Mouse (Mus musculus): ENCODE measurements around the gene Neo1. TPM values are rescaled to one million over a fixed set of nuclear protein-coding genes. Genes with fewer than 3 reads are reported as not detected.

Gene Neo1
- polyA plus RNA-seq, 1 experiment from 2014 or later: 33.7 TPM

DNA sequence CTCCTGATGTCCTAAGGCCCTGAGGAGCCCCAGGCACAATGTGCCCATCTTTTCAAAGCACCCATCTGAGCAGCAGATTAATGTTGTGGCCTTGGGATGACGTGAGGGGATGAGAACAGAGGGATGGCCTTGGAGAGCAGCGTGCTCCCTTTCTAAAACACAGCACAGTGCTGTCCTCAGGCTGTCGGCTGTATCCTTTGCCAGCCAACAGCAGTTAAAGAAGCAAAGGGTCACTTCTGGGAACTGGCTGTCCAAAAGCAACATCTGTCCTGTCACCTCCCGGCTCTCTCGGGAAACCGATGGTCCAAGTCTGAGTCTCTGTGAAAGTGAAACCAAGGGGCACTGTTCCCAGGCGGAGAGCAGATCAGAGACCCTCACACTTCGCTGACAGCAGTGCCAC lies 20.0 kb upstream of the Neo1 start:
- ATAC-seq: no peak
- no peak overlapping the region for H3K4me2 ChIP-seq
- WGBS: 81% methylated on average over 8 of the region's 8 CpGs

DNA sequence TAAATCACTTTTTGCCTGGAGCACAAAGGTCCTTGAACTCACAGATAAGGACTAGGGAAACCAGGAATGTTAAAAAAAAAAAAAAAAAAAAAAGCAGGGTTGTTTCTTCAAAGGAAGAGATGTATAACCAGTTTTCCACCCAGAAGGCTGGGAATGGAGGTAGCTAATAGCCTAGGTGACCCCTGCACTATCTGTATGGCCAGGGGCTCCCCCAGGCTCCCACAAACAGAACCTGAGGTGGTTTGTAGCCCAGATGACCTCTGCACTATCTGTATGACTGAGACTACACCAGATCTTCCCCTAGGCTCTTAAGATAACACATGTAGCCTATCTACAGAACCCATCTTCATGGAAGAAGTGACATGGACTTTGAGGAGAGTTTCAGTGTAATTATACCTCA lies 5.6 kb upstream of the Neo1 start:
- Histone ChIP-seq H3K27me3 (no peaks in the 10 kb centered on the region), H3K4me3 (no peak overlapping the region), H3K27ac (no peak overlapping the region), H3K36me3 (ENCODE audit: poor library complexity, severe bottlenecking) (no peaks in the 10 kb centered on the region), H3K4me1 (no peaks in the 10 kb centered on the region), H3K4me2 (no peak overlapping the region), H3K9ac (no peak overlapping the region), H3K9me3 (replicated peaks) (no peaks in the 10 kb centered on the region)
- no peak for ATAC-seq

More for the DNA sequence above, 20.0 kb upstream of the Neo1 start:
- Histone ChIP-seq H3K27me3 (no peaks in the 10 kb centered on the region), H3K4me1 (peaks cover 11% of the 10 kb centered on the region; the same call in 1 of the 2 replicates), H3K27ac (no peak overlapping the region), H3K9ac (no peak overlapping the region), H3K4me3 (no peak overlapping the region), H3K36me3 (ENCODE audit: poor library complexity, severe bottlenecking) (no peaks in the 10 kb centered on the region), H3K9me3 (replicated peaks) (no peaks in the 10 kb centered on the region)

DNA sequence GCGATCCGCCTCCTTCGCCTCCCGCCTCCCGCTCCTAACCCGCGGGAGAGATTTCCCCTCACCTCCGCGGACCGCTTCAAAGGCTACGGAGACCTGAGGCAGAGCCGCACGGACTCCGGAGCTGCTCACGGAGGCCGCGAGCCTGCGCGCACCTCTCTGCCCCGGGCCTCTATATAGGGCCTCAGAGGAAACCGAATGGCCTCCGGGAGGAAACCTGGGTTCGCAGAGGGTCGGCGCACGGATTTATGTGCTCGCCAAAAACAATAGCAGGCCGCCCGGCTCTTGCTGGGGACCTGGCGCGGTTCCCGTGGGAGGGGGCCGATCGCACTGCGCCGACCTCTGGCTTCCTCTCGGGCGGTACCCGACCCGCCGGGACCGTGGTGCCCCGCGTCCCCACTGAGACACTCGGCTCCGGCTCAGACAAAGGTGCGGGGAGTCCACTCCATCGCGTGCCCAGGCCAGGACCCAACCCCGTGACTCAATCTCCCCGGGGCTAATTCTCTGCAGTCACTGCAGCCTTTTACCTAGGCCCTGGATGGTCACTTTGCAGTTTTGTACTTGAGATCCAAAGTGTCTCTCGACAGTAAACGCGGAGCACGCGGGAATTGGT lies 596 bp upstream of the Neo1 start:
- peak; percentile 46 for ATAC-seq
- H3K4me2 ChIP-seq: peak overlapping the region; percentile 82
- peak overlapping the region; percentile 100 for H3K27ac ChIP-seq
- no peaks in the 10 kb centered on the region for H3K27me3 ChIP-seq
- peak overlapping the region; percentile 98 for H3K4me3 ChIP-seq
- H3K9me3 ChIP-seq (replicated peaks): no peaks in the 10 kb centered on the region
- no peaks in the 10 kb centered on the region for H3K36me3 ChIP-seq (ENCODE audit: poor library complexity, severe bottlenecking)
- under 1% methylated on average over 52 of the region's 56 CpGs for WGBS
- peak overlapping the region; percentile 96 for H3K9ac ChIP-seq
- peaks cover 30% of the 10 kb centered on the region for H3K4me1 ChIP-seq

DNA sequence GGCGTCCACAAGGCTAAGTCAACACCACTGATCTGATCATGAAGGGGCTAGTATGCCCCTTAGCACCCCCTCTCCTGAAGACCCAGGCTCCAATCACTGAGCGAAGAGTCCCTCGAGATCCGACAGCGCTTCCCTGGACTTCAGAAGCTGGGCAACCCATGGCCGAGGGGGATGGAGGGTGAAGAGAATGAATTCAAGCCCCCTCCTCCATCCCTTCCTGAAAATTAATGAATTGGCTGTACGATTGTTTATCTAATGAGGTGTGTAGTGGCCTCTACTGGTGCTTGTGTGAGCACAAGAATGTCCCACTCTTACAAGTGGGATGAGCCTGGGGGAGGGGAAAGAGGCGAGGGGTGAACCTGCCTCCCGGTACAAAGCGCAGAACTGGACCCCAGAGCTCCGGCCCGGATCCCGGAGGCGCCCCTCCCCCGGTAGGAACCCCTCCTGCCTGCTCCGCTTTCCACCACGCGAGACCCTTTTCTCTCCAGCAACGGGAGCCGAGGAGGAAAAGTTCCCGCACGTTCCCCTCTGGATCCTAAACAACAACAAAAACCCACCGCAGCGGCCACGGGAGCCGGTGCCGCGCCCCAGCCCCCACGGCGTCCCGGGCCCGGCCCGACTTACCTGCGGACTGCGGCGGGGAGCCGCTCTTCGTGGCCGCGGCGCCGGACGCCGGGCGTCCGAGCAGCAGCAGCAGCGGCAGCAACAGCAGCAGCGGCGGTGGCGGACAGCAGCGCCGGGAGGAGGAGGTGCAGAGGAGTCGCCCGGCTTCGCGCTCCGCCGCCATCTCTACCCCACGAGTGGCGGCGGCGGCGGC lies 691 bp downstream of the Neo1 start:
- Histone ChIP-seq H3K4me2 (peak overlapping the region; percentile 82), H3K9ac (peak overlapping the region; percentile 96), H3K36me3 (ENCODE audit: poor library complexity, severe bottlenecking) (no peaks in the 10 kb centered on the region), H3K4me1 (peaks cover 30% of the 10 kb centered on the region), H3K27me3 (no peaks in the 10 kb centered on the region), H3K9me3 (replicated peaks) (no peaks in the 10 kb centered on the region), H3K4me3 (peak overlapping the region; percentile 98), H3K27ac (peak overlapping the region; percentile 100)
- peak; percentile 16 for ATAC-seq
- under 1% methylated on average over 59 of the region's 63 CpGs for WGBS

DNA sequence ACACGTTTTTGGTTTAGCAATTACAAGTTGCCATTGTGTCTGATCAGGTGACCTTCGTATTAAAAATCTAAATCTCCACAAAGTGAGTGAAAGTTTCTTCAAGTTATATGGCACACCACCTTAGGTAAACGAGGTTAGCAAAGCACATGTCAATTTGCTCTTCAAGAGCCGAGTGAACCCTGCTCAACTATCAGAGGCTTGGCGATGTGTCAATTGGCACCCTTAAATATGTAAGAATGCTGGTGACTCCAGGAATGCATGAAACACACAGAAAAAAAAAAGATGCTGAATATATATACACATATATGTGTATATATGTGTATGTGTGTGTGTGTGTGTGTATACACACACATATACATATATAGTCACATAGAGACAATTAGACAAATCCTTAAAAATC lies 1.4 kb downstream of the Neo1 start:
- Histone ChIP-seq H3K9me3 (replicated peaks) (no peaks in the 10 kb centered on the region), H3K36me3 (ENCODE audit: poor library complexity, severe bottlenecking) (no peaks in the 10 kb centered on the region)
- 30% methylated on average over 5 of the region's 5 CpGs for WGBS

DNA sequence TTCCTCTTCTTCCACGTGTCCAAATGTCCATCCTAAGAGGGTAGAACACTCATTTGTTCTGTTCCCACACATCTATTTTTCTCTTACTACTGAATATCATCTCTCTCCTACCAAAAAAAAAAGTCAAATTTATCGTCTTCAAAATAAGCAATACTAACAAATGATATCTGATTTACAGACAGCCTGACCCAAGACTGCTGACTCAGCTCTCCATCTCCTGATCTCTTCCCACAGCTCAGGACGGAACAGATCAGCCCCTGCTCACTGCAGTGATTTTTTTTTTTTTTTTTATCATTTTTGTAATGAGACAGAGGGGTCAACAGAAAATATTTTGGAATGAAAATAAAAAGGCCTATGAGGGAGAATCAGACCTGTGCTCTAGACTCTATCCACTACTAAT lies 2.7 kb downstream of the Neo1 start:
- WGBS: 66% methylated on average over 3 of the region's 3 CpGs
- H3K4me2 ChIP-seq: peak overlapping the region; percentile 51
- peak overlapping the region; percentile 23 for H3K4me3 ChIP-seq
- no peaks in the 10 kb centered on the region for H3K36me3 ChIP-seq (ENCODE audit: poor library complexity, severe bottlenecking)
- no peaks in the 10 kb centered on the region; the same call in 1 of the 2 replicates for H3K9me3 ChIP-seq (replicated peaks)
- H3K27ac ChIP-seq: no peak overlapping the region
- ATAC-seq: no peak
- no peak overlapping the region for H3K9ac ChIP-seq
- H3K27me3 ChIP-seq: no peaks in the 10 kb centered on the region
- peaks cover 30% of the 10 kb centered on the region for H3K4me1 ChIP-seq

More for the DNA sequence above, 1.4 kb downstream of the Neo1 start:
- peak overlapping the region; percentile 96 for H3K9ac ChIP-seq
- ATAC-seq: no peak
- peaks cover 30% of the 10 kb centered on the region for H3K4me1 ChIP-seq
- H3K27me3 ChIP-seq: no peaks in the 10 kb centered on the region
- peak overlapping the region; percentile 98 for H3K4me3 ChIP-seq
- H3K27ac ChIP-seq: no peak overlapping the region
- H3K4me2 ChIP-seq: peak overlapping the region; percentile 82

DNA sequence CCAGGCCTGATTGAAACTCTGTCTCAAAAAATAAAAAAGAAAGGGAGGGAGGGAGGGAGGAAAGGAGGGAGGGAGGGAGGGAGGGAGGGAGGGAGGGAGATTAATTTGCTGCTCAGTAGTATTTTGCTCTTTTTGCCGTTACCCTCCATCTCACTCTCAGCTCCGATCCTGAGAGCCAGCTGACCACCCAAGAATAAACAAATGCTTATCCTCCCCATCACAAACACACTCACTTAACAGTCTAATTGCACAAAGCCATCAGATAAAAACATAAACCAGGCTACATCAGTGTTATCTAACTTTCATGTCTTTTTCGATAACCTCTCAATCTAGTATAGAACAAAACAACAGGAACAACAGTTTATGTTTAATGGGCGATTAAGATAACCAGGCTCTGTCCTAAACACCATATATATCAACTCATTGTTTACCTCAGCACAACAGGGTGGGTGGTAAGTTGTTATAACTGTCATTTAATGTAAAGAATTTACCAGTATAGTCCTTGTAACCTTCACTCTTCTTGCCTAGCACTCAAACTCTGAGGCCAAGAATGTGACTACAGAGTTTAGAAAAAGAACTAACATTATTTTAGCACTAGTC lies 11.9 kb downstream of the Neo1 start:
- H3K9ac ChIP-seq: no peak overlapping the region
- ATAC-seq: no peak
- H3K4me2 ChIP-seq: no peak overlapping the region
- no peak overlapping the region for H3K27ac ChIP-seq
- no peaks in the 10 kb centered on the region for H3K4me1 ChIP-seq
- no peaks in the 10 kb centered on the region for H3K36me3 ChIP-seq (ENCODE audit: poor library complexity, severe bottlenecking)
- no peaks in the 10 kb centered on the region for H3K27me3 ChIP-seq
- 54% methylated on average over 4 of the region's 4 CpGs for WGBS
- no peak overlapping the region for H3K4me3 ChIP-seq
- no peaks in the 10 kb centered on the region; the same call in 1 of the 2 replicates for H3K9me3 ChIP-seq (replicated peaks)

DNA sequence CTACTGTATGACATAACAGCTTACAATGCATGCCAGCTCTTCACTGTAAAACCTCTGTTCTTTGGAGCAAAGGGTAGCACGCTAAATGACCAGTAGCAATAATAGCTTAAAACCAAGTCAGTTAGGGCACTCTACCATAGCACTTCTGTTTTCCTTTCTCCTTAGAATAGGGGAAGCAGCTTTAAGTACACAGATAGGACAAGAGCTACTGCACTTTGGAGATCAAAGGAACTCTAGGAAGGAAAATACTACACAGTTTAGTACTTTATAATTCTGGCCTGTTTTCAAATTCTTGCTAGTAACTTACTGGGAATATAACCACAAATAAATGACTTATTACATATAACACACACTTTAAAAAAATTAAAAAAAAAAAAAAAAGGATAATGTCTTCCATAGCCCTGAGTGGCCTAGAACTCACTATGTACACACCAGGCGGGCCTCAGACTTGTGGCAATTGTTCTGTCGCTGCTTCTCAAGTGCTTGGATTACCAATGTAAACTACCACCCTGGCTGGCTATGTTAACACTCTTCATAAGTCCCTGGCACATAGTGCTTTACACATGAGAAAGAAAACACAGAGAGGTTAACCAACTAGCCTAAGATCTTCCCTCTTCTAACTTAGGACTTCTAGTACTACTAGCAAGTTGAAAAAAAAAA lies 20.1 kb downstream of the Neo1 start:
- H3K4me3 ChIP-seq: no peak overlapping the region
- no peaks in the 10 kb centered on the region for H3K36me3 ChIP-seq (ENCODE audit: poor library complexity, severe bottlenecking)
- H3K4me2 ChIP-seq: no peak overlapping the region
- peaks cover 7% of the 10 kb centered on the region; the same call in 1 of the 2 replicates for H3K4me1 ChIP-seq
- H3K9me3 ChIP-seq (replicated peaks): no peaks in the 10 kb centered on the region
- no peak overlapping the region for H3K27ac ChIP-seq
- H3K27me3 ChIP-seq: no peaks in the 10 kb centered on the region
- no peak overlapping the region for H3K9ac ChIP-seq
- 81% methylated on average over 3 of the region's 3 CpGs for WGBS
- no peak for ATAC-seq

DNA sequence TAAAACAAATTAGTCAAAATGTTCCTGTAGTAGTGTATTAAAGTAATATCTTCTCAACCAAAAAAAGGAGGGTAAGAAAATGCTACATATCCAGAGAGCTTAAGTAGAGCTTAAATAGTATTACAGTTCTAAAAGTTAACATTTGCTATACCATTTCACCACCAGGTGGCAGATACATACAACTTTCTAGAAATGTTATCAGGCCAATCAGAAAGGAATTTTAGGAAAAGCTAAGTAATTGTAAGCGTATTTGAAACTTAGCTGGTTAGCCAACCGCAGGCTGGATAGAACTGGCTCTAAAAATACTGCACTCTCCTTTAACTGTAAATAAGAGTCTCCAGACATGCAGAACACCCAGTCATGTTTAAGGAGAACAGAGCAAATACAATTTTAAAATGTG lies 22.9 kb downstream of the Neo1 start:
- peaks cover 7% of the 10 kb centered on the region; the same call in 1 of the 2 replicates for H3K4me1 ChIP-seq
- 17% methylated on average over 2 of the region's 2 CpGs for WGBS
- no peak for ATAC-seq
- no peak overlapping the region for H3K9ac ChIP-seq
- H3K27ac ChIP-seq: no peak overlapping the region
- no peak overlapping the region for H3K4me2 ChIP-seq
- no peaks in the 10 kb centered on the region for H3K27me3 ChIP-seq
- no peak overlapping the region for H3K4me3 ChIP-seq
- no peaks in the 10 kb centered on the region for H3K9me3 ChIP-seq (replicated peaks)
- H3K36me3 ChIP-seq (ENCODE audit: poor library complexity, severe bottlenecking): no peaks in the 10 kb centered on the region

DNA sequence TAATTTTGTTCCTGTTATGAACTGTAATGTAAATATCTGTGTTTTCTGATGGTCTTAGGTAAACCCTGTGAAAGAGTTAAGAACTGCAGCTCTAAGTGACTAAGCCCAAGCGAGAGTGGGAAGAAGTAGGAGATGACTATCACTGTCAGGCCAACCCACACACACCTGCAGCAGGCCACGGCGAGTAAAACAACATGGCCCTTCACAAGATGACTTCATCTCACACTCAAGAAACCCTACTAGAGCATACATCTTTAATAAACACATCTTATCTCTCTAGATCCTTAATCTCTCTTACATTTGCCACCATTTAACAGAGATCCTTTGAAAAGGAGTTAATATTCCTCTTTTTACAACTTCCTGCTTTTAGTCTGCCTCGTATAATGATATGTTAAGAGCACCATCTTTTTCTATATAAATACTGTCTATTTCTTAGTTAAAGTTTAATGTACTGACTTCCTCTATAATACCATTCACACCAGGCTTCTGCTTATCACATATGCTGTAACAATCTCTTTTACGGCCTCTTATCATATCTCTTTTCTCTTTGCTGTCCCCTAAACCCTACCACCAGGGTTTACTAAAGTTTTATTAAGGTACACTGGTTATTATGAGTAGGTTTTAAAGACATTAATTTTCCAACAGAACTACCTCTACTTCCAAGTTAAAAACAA lies 46.8 kb downstream of the Neo1 start:
- no peak for ATAC-seq
- 96% methylated on average over 5 of the region's 5 CpGs for WGBS
- no peak overlapping the region for H3K4me3 ChIP-seq

DNA sequence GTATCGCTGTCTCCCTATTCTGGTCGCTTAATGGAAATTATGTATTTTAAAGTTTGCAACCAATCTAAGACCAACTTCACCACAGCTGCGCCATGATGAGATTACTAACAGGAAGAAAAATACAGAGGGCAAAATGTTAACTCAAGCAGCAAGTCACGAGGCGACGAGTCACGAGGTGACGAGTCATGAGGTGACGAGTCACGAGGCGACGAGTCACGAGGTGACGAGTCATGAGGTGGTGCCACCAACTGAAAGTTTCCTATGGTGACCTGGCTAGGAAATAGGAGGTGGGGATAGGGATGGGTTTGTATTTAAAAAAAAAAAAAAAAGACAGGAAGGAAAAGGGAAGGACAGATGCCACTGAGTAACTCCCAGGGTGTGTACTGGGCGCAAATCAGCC lies 57.2 kb downstream of the Neo1 start:
- no peaks in the 10 kb centered on the region for H3K4me1 ChIP-seq
- no peak for ATAC-seq
- no peak overlapping the region for H3K4me2 ChIP-seq
- no peaks in the 10 kb centered on the region for H3K27me3 ChIP-seq
- 96% methylated on average over 15 of the region's 15 CpGs for WGBS
- no peak overlapping the region for H3K9ac ChIP-seq
- no peaks in the 10 kb centered on the region for H3K9me3 ChIP-seq (replicated peaks)
- no peak overlapping the region for H3K4me3 ChIP-seq
- peaks cover 19% of the 10 kb centered on the region for H3K36me3 ChIP-seq (ENCODE audit: poor library complexity, severe bottlenecking)
- no peak overlapping the region for H3K27ac ChIP-seq

More for the DNA sequence above, 46.8 kb downstream of the Neo1 start:
- Histone ChIP-seq H3K36me3 (ENCODE audit: poor library complexity, severe bottlenecking) (peaks cover 10% of the 10 kb centered on the region), H3K9ac (no peak overlapping the region), H3K4me1 (no peaks in the 10 kb centered on the region), H3K27ac (no peak overlapping the region), H3K27me3 (no peaks in the 10 kb centered on the region), H3K4me2 (no peak overlapping the region), H3K9me3 (replicated peaks) (no peaks in the 10 kb centered on the region)

Measured in forebrain, embryonic 13.5 days (tissue).